Mouse (Mus musculus) kidney, adult 9 months (tissue): Measurements from ENCODE around the gene Sox5.

Source experiments
- DNase-seq: peaks from one replicate; pipeline ENCODE4 v3.0.0; 2022

The Sox5 gene

DNA sequence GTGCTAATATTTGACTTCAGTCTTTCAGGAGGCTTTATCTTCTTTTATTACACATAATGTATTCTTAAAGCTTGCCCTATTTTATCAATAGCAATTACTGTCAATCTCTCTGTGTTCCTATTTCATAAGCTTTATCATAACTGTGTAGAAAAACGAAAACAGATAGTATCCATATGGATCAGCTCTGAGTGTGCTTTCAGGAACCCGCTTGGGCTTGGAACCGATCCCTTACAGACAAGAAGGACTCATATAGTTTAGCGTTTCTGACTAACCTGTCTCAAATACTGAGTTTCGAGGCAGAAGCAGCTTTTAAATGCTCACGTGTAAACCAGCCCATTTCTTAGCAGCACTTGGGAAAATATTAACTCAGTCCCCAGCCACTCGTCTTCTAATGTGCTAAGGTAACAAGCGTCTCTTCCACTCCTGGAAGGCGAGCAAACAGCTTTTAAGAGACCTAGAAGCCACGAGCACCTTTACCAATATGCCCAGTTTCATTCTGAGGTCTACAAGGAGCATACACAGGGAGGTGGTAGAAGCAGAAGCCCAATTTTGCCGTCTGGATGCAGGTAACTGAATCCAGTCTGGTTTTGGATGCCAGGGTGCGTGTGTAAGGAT is 706.3 kb downstream of the Sox5 start:
- peak; percentile 7 for DNase-seq

DNA sequence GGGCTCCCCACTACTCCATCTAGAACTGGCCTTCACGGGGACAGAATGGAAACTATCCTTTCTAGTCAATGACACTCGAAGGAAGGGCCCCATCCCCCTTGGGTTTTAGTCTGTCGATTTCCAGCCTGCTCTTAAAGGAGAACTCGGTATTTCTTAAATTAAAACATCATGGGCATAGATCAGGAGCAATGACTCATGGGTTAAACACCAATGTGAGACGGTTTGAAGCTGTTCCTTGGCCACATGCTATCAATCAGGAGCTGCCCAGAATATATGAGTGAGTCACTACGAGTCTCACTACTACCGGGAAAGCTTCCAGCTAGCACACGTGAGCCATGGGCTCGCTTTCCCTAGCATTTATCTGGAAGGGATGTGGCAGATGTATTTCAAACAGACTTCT is 707.0 kb downstream of the Sox5 start:
- no peak for DNase-seq

DNA sequence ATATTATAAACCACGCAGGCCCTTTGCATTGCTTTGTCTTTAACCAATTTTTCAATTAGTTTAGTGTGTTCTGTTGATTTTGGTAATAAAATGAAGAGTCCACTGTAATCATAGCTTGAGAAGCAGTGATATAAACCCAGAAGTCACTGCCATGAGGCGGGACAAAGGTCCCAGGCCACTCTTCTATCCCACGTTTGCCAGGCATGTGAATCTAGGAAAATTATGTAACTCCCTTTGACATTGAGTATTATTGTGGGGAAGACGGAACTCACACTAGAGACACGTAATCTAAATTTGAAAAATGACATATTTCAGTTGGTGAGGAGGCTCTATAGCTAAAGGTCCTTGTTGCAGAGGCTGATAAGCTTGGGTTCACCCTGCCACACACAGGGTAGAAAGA is 711.3 kb downstream of the Sox5 start:
- peak; percentile 22 for DNase-seq

DNA sequence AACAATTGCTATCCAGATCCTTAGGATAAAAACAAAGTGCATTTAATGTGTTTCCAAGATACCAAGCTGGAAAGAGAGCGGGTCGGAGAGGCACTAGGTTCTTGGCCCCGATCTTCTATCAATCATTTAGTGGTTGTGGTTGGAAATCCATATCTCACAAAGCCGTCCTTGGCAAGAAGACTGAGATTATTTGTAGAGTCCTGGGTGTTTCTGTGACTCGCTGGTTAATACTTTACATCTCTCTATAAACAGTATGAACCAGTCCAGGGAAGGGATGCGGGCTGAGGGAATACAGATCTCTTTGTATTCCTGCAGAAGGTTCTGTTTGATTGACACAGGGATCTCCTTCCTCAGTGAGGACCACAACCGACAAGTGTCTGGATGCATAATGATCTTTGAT is 714.3 kb downstream of the Sox5 start:
- peak; percentile 7 for DNase-seq

DNA sequence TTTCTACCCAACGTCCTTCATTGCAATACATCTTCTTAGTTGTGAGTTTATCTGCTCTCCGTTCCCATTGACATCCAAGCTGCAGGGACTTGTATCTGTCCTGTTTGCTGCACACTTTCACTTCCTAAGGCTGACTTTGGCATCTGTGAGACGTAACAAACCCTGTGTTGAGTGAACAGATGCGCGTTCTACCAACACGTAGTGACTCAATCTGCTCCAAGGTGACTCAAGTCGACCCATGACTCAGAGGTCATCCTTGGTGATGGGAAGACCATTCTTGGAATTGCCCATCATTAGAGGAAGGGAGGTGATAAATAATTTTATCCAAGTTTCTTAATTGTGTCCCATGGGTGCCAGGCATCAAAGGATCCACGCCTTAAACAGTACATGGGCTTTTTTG is 719.3 kb downstream of the Sox5 start:
- DNase-seq: no peak

DNA sequence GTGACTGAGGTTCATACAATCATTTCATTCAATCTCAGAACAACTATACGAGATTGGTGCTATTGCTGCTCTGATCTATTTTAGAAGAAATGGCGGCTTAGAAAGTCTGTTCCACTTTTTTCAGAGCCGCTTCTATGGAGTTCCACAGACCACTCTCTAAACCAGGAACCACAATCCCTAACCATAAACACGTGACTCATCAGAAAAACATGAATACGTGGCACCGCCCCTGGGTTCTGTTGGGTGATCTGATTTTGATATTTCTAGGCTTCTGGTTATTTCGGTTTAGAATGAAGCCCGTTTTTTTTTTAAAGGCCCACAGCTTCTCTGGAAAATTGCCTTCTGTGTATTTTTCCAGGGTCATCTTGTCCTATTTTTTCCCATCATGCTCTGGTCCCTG is 720.0 kb downstream of the Sox5 start:
- no peak for DNase-seq

DNA sequence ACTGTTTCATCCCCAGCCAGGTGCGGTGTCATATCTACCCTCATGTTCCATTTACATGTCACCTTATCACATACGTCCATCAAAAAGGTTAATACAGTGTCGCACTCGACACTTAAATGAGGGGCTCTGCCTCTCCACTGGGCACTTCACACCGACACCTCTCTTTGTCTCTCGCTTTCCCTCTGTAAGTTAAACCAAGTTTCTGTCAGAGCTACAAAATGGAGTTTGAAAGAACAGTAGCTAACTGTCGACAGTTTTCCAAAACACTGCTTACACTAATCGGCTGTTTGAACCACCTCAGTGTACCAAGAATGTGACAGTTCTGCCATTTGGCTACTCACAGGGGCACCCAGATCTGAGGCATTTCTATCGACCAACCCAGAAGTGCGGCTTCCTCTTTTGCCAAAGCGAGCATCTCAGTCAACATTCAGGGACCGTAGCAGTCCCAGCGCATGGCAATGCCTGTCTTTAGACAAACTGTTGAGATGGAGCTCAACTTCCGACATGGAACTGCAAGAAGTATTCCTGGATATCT is 724.6 kb downstream of the Sox5 start:
- DNase-seq: no peak

DNA sequence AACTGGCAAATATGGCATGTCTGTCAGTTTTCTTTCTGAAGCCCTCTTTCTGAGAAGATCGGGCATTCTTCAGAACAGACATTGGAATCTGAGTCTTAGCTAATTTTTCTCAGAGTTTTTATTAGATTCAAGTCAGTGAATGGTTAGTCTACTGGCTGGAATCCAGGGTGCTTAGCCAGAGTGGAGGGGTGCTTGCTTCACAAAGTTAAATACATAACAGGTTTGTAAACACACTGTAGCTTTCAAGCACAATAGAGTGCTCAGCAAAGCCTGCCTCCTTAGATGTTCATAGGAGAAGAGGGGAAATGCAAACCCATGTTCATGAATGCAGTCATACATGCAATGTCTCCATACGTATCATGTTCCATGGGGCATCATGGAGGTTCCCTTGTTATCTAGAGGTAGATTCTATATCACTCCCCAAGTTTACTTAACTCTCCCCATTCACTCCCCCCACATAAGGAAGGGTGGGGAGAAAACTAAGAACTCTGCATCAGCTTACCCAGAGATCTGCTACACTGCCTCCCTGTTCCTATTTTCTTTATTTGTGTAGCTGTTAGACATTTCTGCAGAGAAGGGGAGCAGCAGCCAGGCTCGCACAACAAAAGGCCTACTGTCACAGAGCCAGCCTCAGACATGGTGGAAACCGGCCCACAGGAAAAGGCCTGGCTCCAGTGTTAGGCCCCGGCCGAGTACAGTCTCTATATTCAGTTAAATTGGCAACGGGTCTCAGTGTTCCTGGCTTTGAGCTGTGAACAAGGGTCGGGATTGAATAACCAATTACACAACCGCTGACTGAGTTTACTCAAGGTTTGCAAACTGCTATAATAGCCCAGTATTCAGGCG is 725.3 kb downstream of the Sox5 start:
- DNase-seq: peak; percentile 53

DNA sequence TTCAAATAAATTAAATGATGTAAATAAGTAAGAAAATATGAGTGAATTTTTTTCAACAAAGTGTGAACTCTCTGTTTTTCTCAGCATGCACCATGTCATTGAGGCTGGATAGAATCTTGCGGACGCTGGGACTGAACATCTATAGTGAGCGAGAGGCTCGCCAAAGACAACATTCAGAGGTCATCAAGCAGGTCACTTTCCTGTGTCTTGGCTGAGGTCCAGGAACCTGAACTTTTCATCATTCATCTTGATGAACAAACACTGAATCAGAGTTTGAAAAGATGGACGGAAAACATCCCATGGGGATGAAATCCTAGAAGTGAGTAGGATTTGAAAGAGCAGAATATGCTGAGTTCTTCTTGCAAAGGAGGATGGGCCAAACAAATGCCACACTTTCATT is 729.3 kb downstream of the Sox5 start:
- DNase-seq: no peak

DNA sequence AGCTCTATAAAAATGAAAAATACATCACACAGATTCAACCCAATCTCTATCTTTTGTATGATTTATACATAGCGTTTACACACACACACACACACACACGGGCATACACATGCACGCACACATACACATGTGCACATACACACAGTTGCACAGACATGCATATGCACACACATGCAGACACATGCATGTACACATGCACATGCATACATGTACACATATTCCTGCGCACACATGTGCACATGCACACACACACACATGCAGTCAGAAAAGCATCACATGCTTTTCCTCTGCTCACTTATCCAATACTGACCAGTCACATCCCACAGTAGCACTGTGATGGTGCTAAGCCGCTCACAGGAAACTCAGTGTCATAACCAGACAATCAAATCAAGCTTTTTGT is 730.5 kb downstream of the Sox5 start:
- no peak for DNase-seq

DNA sequence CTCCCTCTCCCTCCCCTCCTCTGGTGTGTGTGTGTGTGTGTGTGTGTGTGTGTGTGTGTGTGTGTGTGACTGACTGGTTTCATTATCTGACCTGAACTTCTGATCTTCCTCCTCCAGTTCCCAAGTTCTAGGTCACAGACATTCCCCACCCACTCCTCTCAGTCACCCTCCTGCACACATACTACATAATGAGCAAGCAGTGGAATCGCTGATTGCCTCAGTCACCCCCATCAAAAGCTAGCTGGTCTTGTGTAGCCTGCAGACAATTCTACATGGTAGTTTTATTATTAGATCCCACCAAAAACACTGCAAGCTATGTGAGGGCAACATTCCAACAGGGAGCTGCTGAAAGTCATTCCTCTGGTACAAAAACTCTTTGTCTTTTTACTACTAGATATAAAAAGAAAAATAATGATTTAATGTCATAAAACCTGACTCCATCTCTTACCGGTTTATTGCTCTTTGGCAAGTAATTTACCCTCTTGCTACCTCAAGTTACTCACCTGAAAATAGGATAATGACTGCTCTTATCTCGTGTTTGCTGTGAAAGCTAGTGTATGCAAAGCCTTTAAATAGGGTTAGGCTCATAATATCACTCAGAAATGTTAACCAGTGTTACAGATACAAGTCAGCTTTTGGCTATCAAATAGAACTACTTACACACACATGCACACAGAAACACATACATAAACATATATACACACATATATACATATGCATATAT is 733.4 kb downstream of the Sox5 start:
- DNase-seq: no peak

DNA sequence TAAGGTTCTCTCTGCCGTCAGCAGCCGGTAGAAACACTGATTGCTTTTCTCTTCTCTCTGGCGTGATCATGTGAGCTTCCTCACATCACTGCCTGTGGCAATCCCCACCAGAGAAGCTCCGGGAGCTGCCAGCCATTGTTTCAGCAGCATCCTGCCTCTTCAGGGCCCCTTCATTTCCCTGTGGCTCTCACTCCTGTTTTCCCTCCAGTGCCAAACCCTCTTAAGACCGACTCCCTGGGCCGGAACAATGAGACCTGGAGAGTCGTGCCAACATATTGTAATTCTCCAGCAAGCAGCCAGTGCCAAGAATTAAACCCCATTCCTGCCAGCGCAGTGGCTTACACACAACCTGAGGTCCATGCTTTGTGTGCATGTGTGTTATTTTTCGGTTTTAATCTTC is 736.3 kb downstream of the Sox5 start:
- DNase-seq: no peak

DNA sequence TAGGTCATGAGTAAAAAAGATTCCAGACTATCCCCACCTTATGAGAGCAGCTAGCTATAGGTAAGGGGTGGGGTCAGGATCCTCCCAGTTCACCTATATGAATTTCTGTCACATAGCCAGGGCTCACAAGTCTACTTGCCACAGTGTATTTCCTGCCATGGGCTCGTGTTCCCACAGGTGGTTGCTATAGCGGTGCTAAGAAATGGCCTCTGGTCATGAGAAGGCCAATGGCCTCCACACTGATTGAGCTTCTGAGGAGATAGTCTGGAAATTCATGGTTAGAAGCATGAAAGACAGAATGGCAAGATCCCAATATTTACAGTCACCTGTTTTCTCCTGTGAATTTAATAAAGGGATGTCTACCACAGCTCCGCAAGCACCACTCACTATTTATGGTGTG is 737.4 kb downstream of the Sox5 start:
- DNase-seq: no peak

DNA sequence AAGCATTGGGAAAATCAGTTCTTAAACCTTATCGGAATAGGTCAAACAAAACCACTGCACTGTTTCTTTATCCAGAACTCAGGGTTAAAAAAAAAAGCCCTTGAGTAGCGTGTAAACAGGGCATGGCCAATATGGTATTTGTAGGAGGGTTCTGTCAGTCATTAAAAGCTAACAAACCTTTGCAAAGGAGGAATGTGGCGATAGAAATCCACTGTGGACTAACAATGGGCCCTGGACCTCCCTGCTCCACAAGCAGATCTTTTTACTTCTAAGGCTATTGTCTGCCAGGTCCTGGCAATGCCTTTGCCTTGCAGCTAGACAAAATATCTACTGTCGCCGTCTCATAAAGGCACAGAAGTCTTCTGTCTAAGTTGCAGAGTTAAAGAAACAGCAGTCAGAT is 738.8 kb downstream of the Sox5 start:
- no peak for DNase-seq

DNA sequence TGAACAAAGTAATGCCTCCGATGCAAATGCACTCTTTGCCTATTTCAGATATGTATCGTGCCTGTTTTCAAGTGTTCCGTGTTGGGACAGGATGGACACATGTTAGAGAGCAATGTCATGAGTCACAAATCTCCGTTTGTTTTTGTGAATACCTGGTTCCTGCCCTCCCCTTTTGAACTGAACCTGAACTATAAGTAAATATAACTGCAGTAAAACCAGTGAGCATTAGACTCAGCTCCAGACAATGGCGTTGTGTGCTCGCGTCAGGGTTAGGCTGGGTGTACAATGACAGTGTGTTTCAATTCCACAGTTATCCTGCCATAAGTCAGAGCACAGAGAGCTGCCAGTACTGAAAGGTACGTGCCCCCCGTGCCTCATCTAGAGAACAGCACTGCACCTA is 739.8 kb downstream of the Sox5 start:
- DNase-seq: no peak

DNA sequence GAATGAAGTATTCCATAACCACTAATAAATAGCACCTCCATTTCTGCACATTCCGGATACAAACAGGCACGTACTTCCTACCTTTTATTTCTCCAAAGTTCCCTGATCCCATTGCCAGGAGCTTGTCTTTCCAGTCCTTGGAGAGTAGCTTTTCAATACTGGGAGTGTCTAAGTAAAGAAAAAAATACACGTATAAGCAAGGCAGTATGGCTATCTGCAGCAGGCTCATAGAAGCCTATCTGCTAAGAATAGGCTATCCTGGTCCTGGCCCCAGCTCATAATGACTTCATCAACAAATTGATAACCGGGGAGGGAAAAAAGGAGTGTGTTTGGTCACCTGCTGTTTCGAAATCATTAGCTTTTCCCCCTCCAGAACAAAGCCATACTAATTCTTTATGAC is 740.6 kb downstream of the Sox5 start:
- DNase-seq: no peak

DNA sequence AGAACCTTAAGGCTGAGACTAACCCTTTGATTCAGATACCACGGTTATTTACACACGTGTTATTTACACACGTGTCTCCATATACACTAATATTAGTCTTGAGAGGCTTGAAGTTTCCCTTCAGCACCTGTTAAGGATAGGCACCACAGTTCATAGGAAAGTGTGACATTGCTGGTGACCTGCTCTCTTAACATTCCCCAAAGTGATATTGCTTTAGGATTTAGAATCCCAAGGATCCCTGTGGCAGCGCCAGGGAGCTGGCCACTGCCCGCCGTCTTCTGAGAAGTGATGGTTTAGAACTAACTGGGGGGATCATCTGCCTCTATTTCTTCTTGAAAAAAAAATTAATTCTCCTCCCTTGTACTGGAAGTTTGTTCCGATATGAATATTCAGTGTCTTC is 741.4 kb downstream of the Sox5 start:
- no peak for DNase-seq

DNA sequence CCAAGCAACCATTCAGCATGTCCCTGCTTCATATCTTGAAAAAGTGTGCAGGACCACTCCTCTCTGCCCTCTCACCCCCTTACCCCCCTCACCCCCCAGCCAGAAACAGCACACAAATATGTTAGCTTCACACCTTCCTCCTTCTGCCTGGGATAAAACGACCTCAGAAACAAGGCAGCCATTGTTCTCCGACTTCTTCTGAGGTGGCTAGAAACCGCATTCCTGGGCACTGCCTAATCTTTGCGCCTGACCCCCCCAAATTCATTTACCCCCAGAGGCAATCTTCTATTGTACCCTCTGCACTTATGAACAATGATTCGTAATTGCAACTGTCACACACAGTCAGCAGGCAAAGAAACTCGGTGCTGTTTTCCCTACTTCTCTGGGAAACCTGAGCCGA is 742.6 kb downstream of the Sox5 start:
- no peak for DNase-seq

DNA sequence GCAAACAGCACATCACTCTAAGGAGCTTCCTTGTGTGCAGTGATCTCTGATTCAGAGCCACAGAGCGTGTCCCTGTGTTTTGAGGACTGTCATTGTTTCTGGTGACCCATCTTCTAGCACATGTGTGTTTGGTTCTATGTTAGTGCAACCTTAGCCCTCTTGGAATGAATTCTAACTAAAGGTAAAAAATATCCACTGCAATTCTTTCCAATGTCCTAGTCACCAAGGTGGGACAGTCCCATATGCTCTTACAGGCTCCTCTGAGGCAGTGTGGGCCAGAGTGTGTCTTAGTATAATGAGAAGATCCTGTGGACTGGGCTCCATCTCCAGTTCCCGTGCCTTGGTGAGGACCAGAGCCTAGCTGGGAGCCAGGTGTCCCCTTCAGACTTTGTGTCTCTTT is 748.6 kb downstream of the Sox5 start:
- DNase-seq: no peak

DNA sequence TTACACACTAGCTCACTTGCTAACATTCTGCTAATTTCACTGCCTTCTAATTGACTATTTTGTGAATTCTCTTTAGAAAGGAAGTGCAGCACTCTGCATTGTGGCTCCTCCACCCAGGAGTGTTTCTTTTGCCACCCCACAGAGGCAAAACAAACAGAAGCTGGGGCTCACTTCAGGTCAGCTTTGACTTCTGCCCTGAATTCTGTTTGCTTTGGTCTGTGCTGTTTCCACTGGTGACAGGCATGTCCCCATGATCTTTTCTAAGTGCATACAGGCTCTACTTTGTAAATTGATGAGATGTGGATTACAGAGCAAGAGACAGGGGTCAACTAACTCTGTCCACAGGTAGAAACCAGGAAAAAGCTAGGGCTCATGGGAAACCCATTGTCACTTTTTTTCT is 764.8 kb downstream of the Sox5 start:
- no peak for DNase-seq

DNA sequence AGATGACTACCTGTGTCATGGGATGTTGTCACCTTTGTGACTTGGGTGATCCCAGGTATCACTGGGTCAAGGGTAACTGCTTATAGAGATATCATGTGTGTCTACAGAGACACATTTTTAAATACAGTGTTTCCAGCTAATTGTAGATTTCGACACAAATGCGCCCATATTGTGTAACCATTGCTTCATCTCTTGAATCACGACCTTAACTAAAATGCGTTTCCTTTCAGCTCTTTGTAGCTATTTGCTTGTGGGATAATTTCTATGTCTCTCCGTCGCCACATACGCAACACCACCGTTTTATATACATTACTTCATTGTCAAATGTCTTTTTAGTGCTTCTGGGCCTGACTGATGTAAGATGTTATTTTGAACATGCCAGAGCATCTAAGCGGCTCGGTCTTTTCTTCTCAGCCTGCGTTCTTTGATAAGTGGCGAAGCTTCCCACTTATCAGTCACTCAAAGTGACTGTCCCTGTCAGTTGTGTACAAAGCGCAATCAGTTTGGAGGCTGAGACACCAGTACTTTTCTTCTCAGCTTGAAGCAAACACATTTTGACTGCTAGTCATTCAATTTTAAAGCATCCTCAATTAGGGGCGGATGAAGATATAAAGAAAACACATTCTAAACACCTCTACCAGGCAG is 769.8 kb downstream of the Sox5 start:
- DNase-seq: no peak

DNA sequence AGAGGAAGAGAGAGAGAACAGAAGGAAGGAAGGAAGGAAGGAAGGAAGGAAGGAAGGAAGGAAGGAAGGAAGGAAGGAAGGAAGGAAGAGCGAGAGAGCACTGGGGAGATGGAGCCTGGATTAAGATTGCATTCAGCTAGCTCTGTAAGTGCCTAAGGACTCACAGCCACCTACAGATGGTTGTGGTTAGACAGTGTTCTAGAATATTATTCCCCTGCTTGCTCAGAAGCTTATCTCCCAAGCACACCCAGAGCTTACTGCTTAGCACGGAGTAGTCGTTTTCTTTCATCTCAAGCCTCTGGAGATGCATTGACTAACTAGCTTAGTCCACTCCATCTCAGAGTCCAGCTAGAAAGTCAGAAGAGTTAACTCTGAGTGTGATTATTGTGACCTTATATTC is 770.8 kb downstream of the Sox5 start:
- DNase-seq: no peak

DNA sequence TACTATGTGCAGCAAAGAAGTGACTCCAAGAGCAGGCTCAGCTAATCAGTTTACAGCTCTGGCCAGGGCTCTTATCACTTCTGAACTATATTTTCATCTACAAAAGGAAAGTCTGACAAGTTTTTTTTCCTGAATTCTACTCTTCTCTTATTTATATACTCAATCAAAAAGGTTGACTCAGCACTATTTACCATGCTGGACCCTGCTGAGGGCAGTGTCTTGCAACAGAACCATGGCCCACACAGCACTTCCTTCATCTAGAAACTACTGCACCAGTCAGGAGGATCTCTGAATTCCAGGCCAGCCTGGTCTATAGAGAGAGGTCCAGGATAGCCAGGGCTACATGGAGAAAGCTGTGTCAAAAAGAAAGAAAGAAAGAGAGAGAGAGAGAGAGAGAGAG is 771.5 kb downstream of the Sox5 start:
- no peak for DNase-seq
